Mouse (Mus musculus): Measurements from ENCODE around the gene Nbl1. TPM values are rescaled to one million over a fixed set of nuclear protein-coding genes. Genes with fewer than 3 reads are reported as not detected.

The Nbl1 gene
- polyA plus RNA-seq, 1 experiment from 2014 or later = 51.8 TPM

DNA sequence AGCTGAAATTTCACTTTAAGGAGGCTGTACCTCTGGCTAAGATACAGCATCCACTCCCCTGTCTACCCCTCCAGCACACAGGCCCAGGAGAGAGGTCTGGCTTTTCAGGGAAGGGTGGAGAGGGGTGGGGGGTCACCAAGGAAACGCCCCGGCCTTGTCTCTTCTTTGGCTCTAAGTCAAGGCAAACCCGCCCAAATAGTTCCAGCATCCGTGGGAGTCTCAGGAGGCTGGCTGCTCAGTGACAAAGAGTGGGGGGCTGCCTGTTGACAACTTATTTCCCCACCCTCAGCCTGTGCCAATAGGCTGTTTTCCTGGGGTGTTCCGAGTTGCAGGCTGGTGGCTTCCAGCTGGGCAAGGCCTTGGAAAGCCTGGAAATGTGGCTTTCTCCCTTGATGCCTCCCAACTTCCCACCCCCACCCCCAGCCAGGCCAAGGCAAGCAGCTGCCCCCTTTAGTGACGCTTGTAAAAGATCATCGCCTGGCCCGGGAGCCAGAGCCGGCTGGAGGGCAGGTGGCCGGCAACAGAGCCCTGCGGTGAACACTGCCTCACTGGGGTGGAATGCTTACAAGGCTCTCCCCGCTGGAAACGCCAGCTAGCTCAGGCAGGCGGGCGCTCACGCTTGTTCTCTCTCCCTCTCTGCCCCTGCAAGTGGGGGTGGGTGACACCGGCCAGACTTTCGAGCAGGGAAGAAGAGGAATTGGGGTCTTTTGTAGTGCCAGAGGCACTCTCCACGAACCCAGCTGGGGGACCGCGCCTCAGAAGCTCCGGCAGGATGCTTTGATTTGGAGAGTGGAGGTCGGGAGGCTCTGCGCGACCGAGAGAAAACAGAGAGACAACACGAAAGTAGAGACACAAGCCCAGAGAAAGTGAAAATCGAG lies 1.1 kb downstream of the Nbl1 start:
- DNase-seq (ENCODE audit: low spot score) = peak; percentile 75

DNA sequence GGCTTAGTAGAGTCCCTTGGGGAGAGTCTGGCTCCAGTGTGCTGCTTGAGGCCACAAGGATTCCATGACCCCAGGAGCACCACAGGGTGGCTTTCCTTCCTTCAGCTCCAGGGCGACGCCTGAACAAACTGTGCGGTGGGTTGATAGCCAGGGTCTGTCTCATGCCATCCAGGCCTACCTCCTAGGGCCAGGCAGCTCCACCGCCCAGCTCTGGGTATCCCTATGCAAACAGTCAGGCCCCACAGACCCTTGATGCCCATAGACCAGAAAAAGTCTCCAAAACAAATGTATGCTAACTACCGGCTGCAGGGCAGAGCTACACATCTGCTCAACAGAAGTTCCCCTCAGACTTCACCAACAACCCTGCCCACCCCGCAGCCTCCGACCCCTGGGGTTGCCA lies 1.7 kb downstream of the Nbl1 start:
- peak overlapping the region; percentile 80; the same call in 1 of the 2 replicates for H3K9ac ChIP-seq (ENCODE audit: low read length)
- H3K36me3 ChIP-seq (ENCODE audit: control insufficient read depth, insufficient read depth, low read length) = no peaks in the 10 kb centered on the region
- DNase-seq (ENCODE audit: low spot score) (peak; percentile 45), ATAC-seq (ENCODE audit: insufficient number of reproducible peaks, low FRiP score, low TSS enrichment, low read depth) (no peak)
- 37% methylated on average over 7 of the region's 7 CpGs for WGBS
- peaks cover 20% of the 10 kb centered on the region for H3K27me3 ChIP-seq (ENCODE audit: control insufficient read depth, insufficient read depth, low read length)
- H3K27ac ChIP-seq (replicated peaks; ENCODE audit: low read depth, low read length) = no peak overlapping the region; the same call in 1 of the 2 replicates
- no peaks in the 10 kb centered on the region; the same call in 1 of the 2 replicates for H3K9me3 ChIP-seq (ENCODE audit: control insufficient read depth, low read length)
- H3K4me2 ChIP-seq (ENCODE audit: low read depth, severe bottlenecking) = peak overlapping the region; percentile 93
- H3K4me3 ChIP-seq (ENCODE audit: low read depth, low read length) = peak overlapping the region; percentile 65
- H3K4me1 ChIP-seq (ENCODE audit: control insufficient read depth, insufficient read depth, low read length) = peaks cover 19% of the 10 kb centered on the region

More for the DNA sequence above, 1.1 kb downstream of the Nbl1 start:
- Histone ChIP-seq H3K36me3 (ENCODE audit: control insufficient read depth, insufficient read depth, low read length) (no peaks in the 10 kb centered on the region), H3K4me1 (ENCODE audit: control insufficient read depth, insufficient read depth, low read length) (peaks cover 19% of the 10 kb centered on the region), H3K27me3 (ENCODE audit: control insufficient read depth, insufficient read depth, low read length) (peaks cover 20% of the 10 kb centered on the region), H3K4me2 (ENCODE audit: low read depth, severe bottlenecking) (peak overlapping the region; percentile 93), H3K9ac (ENCODE audit: low read length) (peak overlapping the region; percentile 80), H3K9me3 (ENCODE audit: control insufficient read depth, low read length) (no peaks in the 10 kb centered on the region; the same call in 1 of the 2 replicates), H3K4me3 (ENCODE audit: low read depth, low read length) (peak overlapping the region; percentile 65), H3K27ac (replicated peaks; ENCODE audit: low read depth, low read length) (peak overlapping the region; percentile 69)
- 0 out of 2 replicates have a peak, but pooled peaks have one; percentile 35 for ATAC-seq (ENCODE audit: insufficient number of reproducible peaks, low FRiP score, low TSS enrichment, low read depth)
- 4% methylated on average over 28 of the region's 28 CpGs for WGBS

DNA sequence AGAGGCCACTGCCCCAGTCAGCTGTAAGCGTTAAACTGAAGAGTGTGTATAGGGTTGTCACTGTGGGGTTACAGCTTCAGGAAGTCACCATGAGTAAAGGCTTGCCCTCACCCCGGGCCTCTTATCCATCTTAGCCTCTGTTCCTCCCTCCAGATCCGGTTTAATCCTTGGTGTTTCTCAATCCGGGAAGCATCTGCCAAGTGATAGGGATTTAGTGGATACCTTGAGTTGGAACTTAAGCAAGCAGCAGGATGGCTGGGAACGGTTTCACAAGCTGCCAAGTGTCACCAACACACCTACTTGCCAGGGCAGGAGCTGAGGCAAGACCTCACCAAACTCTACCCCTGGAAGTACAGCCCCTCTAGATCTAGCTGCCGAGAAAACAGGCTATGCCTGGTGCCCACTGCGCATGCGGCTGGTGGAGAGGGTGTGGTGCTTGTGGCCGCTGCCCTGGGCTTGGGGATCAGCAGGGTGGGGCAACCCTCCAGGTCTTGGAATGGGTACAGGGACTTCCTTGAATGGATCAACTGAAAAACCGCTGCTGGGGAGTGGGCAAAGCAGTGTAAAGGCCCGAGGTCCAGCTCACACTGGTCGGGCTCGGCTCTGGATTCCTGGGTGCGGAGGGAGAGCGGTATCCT lies 2.4 kb downstream of the Nbl1 start:
- no peaks in the 10 kb centered on the region; the same call in 1 of the 2 replicates for H3K9me3 ChIP-seq (ENCODE audit: control insufficient read depth, low read length)
- no peak for ATAC-seq (ENCODE audit: insufficient number of reproducible peaks, low FRiP score, low TSS enrichment, low read depth)
- H3K27me3 ChIP-seq (ENCODE audit: control insufficient read depth, insufficient read depth, low read length) = peaks cover 20% of the 10 kb centered on the region
- H3K36me3 ChIP-seq (ENCODE audit: control insufficient read depth, insufficient read depth, low read length) = no peaks in the 10 kb centered on the region
- DNase-seq (ENCODE audit: low spot score) = no peak
- 57% methylated on average over 15 of the region's 15 CpGs for WGBS
- no peak overlapping the region for H3K27ac ChIP-seq (replicated peaks; ENCODE audit: low read depth, low read length)
- H3K4me2 ChIP-seq (ENCODE audit: low read depth, severe bottlenecking) = peak overlapping the region; percentile 93; the same call in 1 of the 2 replicates
- H3K4me3 ChIP-seq (ENCODE audit: low read depth, low read length) = peak overlapping the region; percentile 65
- H3K9ac ChIP-seq (ENCODE audit: low read length) = no peak overlapping the region
- H3K4me1 ChIP-seq (ENCODE audit: control insufficient read depth, insufficient read depth, low read length) = peaks cover 19% of the 10 kb centered on the region

DNA sequence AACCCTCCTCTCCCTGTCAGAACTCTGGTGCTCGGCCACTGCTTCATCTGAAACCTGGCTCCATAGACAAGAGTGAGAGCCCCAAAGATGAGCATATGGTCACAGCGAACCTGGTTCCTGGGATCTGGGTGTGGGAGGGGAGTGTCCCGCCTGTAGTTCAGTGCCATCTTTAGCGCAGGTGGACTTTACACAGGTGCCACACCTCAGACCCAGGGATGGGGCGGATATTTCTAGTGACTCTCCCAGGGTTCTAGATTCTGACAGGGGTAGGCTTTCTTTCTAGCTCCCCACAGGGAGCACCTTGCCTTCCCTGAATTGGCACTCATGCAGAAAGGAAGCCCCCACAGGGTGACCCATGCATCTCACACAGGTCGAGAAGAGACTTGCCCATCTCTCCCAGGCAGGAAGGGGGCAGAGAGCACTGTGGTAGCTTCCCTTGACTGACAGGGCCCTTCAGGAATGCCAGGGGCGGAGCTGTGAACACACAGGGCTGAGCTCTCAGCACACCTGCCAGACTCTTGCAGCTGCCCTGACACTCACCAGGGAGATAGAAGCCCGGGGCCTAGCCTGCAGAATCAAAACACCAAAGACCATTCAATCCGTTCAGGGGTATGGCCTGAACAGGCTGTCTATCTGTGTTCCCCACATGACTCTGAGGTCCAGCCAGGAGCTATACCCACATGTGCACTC lies 3.7 kb downstream of the Nbl1 start:
- Histone ChIP-seq H3K27me3 (ENCODE audit: control insufficient read depth, insufficient read depth, low read length) (peaks cover 23% of the 10 kb centered on the region), H3K4me1 (ENCODE audit: control insufficient read depth, insufficient read depth, low read length) (peaks cover 19% of the 10 kb centered on the region), H3K9ac (ENCODE audit: low read length) (no peak overlapping the region), H3K36me3 (ENCODE audit: control insufficient read depth, insufficient read depth, low read length) (no peaks in the 10 kb centered on the region), H3K4me3 (ENCODE audit: low read depth, low read length) (no peak overlapping the region), H3K27ac (replicated peaks; ENCODE audit: low read depth, low read length) (no peak overlapping the region), H3K4me2 (ENCODE audit: low read depth, severe bottlenecking) (no peak overlapping the region), H3K9me3 (ENCODE audit: control insufficient read depth, low read length) (no peaks in the 10 kb centered on the region)
- DNase-seq (ENCODE audit: low spot score) = no peak
- 55% methylated on average over 9 of the region's 9 CpGs for WGBS
- ATAC-seq (ENCODE audit: insufficient number of reproducible peaks, low FRiP score, low TSS enrichment, low read depth) = no peak

DNA sequence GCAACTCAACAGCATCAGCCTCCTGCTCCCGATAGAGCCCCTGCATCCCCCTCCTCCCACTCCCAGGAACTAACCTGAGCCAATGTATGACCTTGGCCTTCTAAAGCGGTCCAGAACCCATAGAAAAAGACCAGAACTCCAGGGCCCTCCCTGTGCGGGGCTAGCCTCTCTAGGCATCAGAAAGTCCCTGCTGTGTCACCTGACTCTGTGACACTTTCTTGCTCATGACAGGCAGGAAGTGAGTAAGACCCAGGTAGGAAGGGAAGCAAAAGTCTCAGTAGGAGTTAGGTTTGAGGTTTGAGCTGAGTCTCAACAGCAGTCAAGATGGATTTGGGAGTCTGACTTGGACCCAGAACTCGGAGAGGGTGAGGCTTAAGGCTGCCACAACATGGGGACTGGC lies 5.8 kb downstream of the Nbl1 start:
- H3K4me2 ChIP-seq (ENCODE audit: low read depth, severe bottlenecking) = no peak overlapping the region
- peaks cover 5% of the 10 kb centered on the region; the same call in 1 of the 2 replicates for H3K27me3 ChIP-seq (ENCODE audit: control insufficient read depth, insufficient read depth, low read length)
- H3K4me3 ChIP-seq (ENCODE audit: low read depth, low read length) = no peak overlapping the region
- peaks cover 18% of the 10 kb centered on the region for H3K4me1 ChIP-seq (ENCODE audit: control insufficient read depth, insufficient read depth, low read length)
- H3K27ac ChIP-seq (replicated peaks; ENCODE audit: low read depth, low read length) = no peak overlapping the region
- H3K36me3 ChIP-seq (ENCODE audit: control insufficient read depth, insufficient read depth, low read length) = no peaks in the 10 kb centered on the region; the same call in 1 of the 2 replicates
- no peaks in the 10 kb centered on the region for H3K9me3 ChIP-seq (ENCODE audit: control insufficient read depth, low read length)
- WGBS = 68% methylated on average over 4 of the region's 4 CpGs
- no peak for ATAC-seq (ENCODE audit: insufficient number of reproducible peaks, low FRiP score, low TSS enrichment, low read depth)
- no peak overlapping the region for H3K9ac ChIP-seq (ENCODE audit: low read length)
- DNase-seq (ENCODE audit: low spot score) = no peak

DNA sequence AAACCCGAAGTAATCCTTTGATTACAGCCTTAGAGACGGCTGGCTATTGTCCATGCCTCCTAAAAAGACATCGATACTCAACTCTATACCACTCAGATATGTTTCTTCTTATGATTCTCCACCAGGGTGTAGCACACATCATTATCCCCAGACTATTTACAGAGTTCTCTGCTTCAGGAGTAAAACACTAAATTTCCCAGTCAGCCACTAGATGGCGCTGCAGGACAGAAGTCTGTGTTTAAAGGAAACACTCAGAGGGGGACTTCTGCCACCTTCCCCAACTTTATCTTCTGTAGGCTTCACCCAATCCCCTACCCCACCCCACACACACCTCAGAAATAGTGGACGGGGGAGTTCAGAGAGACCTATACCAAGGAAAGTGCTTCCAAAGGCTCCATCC lies 6.8 kb downstream of the Nbl1 start:
- no peak overlapping the region for H3K27ac ChIP-seq (replicated peaks; ENCODE audit: low read depth, low read length)
- DNase-seq (ENCODE audit: low spot score) (peak; percentile 94), ATAC-seq (ENCODE audit: insufficient number of reproducible peaks, low FRiP score, low TSS enrichment, low read depth) (0 out of 2 replicates have a peak, but pooled peaks have one; percentile 29)
- no peaks in the 10 kb centered on the region for H3K9me3 ChIP-seq (ENCODE audit: control insufficient read depth, low read length)
- no peak overlapping the region for H3K9ac ChIP-seq (ENCODE audit: low read length)
- peaks cover 9% of the 10 kb centered on the region for H3K4me1 ChIP-seq (ENCODE audit: control insufficient read depth, insufficient read depth, low read length)
- no peaks in the 10 kb centered on the region; the same call in 1 of the 2 replicates for H3K36me3 ChIP-seq (ENCODE audit: control insufficient read depth, insufficient read depth, low read length)
- H3K27me3 ChIP-seq (ENCODE audit: control insufficient read depth, insufficient read depth, low read length) = 0 out of 2 replicates have a peak, but pooled peaks cover 3% of the 10 kb centered on the region
- no peak overlapping the region for H3K4me2 ChIP-seq (ENCODE audit: low read depth, severe bottlenecking)
- H3K4me3 ChIP-seq (ENCODE audit: low read depth, low read length) = no peak overlapping the region
- WGBS = 20% methylated on average over 5 of the region's 5 CpGs

DNA sequence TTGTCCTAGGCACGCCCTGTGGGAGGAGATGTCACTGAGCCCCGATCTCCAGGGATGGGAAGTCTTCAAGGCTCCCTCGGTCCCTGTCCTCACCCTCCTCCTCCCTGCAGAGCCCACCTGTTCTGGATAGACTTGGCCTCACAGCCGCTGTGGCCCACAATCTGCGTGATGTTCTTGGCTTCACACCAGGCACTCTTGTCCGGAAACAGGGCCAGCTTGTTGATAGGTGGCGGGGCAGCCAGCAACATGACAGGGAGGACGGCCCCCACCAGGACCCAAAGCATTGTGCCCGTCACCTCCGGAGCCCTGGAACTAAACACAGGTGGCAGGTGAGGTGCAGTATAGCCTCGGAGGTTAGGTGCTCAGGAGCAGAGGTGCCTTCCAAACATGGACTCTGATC lies 7.5 kb downstream of the Nbl1 start:
- H3K27ac ChIP-seq (replicated peaks; ENCODE audit: low read depth, low read length) = no peak overlapping the region
- WGBS = 71% methylated on average over 11 of the region's 11 CpGs
- DNase-seq (ENCODE audit: low spot score) (no peak), ATAC-seq (ENCODE audit: insufficient number of reproducible peaks, low FRiP score, low TSS enrichment, low read depth) (no peak)
- H3K9me3 ChIP-seq (ENCODE audit: control insufficient read depth, low read length) = no peaks in the 10 kb centered on the region
- H3K9ac ChIP-seq (ENCODE audit: low read length) = no peak overlapping the region
- no peaks in the 10 kb centered on the region; the same call in 1 of the 2 replicates for H3K36me3 ChIP-seq (ENCODE audit: control insufficient read depth, insufficient read depth, low read length)
- H3K4me3 ChIP-seq (ENCODE audit: low read depth, low read length) = no peak overlapping the region
- H3K4me1 ChIP-seq (ENCODE audit: control insufficient read depth, insufficient read depth, low read length) = peaks cover 5% of the 10 kb centered on the region
- H3K27me3 ChIP-seq (ENCODE audit: control insufficient read depth, insufficient read depth, low read length) = 0 out of 2 replicates have a peak, but pooled peaks cover 3% of the 10 kb centered on the region
- no peak overlapping the region for H3K4me2 ChIP-seq (ENCODE audit: low read depth, severe bottlenecking)
